Mouse (Mus musculus): ENCODE data around the gene Slc39a1.

The Slc39a1 gene

GRCm38 (mm10) chr3:90247960-90248745, at the start of gene Slc39a1:
TSS of gene Slc39a1 (plus strand) at chr3:90248172.
- peak; percentile 74 to 90 for DNase-seq (ENCODE audit: low spot score in 2 of 2)

DNA sequence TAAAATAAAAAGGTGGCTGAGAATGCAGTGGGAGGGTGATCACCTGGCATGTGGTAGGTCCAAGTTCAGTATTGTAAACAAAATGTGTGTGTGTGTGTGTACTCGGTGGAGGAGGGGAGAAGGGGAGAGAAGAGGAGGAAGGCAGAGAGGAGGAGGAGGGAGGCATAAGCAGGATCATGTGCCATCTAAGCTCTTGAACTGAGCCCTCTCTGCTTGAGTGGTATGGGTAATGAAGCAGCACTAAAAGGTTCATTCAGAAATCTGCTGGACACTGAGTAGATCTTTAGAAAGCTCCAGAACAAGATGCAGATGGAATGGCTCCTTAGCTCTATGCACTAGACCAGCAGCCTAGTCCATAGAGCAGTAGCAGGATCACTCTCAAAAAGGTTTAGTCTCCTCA, 45.1 kb upstream of the Slc39a1 start:
- no peak for DNase-seq (ENCODE audit: low spot score in 2 of 2)

GRCm38 (mm10) chr3:90203619-90204018, 44.4 kb upstream of the Slc39a1 start:
- no peak for DNase-seq (ENCODE audit: low spot score in 2 of 2)

- DNase-seq (ENCODE audit: low spot score in 2 of 2) = no peak
Measured at GRCm38 (mm10) chr3:90204582-90204981, 43.4 kb upstream of the Slc39a1 start.

- no peak for DNase-seq (ENCODE audit: low spot score in 2 of 2)
Measured at GRCm38 (mm10) chr3:90208662-90209061, 39.3 kb upstream of the Slc39a1 start.

DNA sequence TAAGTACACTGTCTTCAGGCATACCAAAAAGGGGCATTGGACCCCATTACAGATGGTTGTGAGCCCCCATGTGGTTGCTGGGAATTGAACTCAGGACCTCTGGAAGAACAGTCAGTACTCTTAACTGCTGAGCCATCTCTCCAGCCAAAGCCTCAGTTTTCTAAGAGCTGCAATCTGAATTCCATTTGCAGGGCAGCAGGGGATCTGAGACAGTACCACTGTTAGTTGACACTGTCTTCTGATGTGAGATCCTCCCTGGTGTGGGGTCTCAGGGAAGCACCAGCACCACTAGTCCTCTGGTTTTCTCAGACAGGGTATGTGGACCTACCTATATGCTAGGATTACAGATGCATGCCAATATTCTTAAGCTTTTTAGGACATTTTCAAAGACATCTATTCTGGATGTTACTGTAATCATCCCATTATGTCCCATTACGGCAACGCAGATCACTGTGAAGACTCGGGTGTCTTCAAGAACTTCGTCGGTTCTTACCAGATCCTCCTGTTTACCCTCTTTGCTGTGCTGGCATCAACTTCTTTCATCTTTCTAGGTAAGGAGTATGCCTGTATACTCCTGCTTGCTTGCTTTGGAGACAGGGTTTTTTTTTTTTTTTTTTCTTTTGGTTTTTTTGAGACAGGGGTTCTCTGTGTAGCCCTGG, 37.9 kb upstream of the Slc39a1 start:
- no peak for DNase-seq (ENCODE audit: low spot score in 2 of 2)

DNA sequence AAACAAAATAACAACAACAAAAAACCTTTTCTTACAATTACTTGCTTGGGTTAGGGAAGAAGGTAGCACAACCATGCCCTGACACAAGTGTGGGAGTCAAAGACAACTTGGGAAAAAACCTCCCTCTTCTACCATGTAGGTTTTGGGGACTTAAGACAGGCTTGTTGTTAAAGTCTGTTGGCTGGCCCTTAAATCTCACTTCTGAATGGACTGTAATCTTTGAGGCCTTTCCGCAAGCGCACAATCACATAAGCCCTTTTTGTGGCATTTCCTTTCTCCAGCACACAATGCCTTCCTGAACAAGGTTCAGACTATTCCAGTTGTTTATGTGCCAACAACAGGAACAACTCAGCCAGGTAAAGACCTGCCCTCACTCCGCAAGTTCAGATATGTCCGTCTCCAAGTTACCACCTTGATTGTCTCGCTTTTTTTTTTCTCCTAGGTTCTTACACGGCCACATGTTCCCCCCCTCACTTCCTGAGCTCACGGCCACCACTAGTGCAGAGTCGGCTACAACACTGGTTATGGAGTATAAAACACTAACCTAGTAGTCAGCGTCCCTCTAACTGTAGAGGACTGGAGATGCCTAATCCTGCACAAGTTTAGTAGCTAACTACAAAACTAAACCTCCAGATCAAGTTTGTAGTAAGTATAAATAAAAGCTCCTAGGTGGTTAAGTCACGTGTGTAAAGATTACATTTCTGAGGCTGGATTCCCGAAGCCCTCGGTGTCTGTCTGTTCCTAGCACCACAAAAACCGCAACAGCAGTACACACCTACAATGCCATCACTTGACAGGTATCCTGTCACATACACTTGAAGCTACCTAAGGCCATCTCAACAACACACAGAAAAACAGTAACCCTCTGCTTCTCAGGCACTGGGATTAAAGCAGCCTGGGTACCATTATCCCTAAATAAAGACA, 36.2 kb upstream of the Slc39a1 start:
- no peak for DNase-seq (ENCODE audit: low spot score in 2 of 2)

- DNase-seq (ENCODE audit: low spot score in 2 of 2) = no peak
Measured at GRCm38 (mm10) chr3:90212723-90213122, 35.2 kb upstream of the Slc39a1 start.

DNA sequence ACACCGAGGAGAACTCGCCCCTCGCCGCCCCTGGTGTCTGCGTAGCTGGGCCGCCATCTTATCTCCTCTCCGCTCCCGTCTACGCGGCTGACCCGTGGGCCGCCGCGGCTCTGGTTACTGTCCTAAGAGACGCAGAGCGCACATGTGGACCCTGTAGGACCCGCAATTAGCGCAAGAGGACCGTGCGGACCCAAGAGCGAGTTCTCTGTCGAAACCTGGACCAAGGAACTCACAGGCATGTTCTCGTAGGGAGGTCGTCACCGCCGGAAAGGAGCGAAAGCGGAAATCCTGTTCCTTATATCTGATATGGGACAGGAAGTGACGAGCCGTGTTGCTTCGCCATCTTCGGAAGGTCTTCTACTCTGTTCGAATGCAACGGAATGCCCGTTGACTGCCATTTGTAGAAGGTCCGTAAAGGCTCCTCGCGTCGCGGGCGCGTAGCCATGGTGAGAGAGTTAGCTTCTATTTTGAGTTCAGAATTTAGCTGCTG, 34.5 kb upstream of the Slc39a1 start, which contains the start of the genes Rps27 and Rab13:
Gene Rps27 (minus strand): TSS at position 275 of the 490 bp plus-strand sequence.
Gene Rab13 (plus strand): TSS at position 319 of the 490 bp plus-strand sequence.
- peak; percentile 61 to 73 for DNase-seq (ENCODE audit: low spot score in 2 of 2)

- no peak for DNase-seq (ENCODE audit: low spot score in 2 of 2)
Measured at GRCm38 (mm10) chr3:90213956-90214684, 33.9 kb upstream of the Slc39a1 start.

GRCm38 (mm10) chr3:90215825-90216380, 32.1 kb upstream of the Slc39a1 start:
- no peak for DNase-seq (ENCODE audit: low spot score in 2 of 2)

- DNase-seq (ENCODE audit: low spot score in 2 of 2) = peak in 1 of 2 experiments; percentile 47
Measured at GRCm38 (mm10) chr3:90220088-90220487, 27.9 kb upstream of the Slc39a1 start.

GRCm38 (mm10) chr3:90220531-90220951, 27.4 kb upstream of the Slc39a1 start:
- peak; percentile 27 to 58 for DNase-seq (ENCODE audit: low spot score in 2 of 2)

GRCm38 (mm10) chr3:90221123-90221522, 26.8 kb upstream of the Slc39a1 start:
- DNase-seq (ENCODE audit: low spot score in 2 of 2) = no peak

DNA sequence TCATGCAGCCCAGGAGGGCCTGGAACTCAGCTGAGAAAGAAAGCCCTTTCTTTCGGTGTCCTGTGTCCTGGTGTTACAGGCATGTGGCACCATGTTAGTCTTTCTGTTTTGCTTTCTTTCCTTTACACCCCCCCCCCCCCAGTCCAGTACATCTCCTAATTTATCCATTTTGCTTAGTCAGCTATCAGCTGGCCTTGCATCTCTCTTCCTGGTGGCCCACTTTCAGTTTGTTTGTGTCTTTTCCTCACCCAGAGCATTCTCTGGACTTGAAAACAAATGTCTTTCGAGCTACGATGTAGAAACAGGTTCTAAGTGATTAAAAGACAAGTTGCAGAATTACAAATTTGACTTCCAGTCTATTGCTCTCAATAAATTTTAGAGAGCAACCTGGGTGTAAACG, 25.5 kb upstream of the Slc39a1 start:
- no peak for DNase-seq (ENCODE audit: low spot score in 2 of 2)

- no peak for DNase-seq (ENCODE audit: low spot score in 2 of 2)
Measured at GRCm38 (mm10) chr3:90222941-90223340, 25.0 kb upstream of the Slc39a1 start.

GRCm38 (mm10) chr3:90224331-90224730, 23.6 kb upstream of the Slc39a1 start:
- DNase-seq (ENCODE audit: low spot score in 2 of 2) = no peak

- no peak for DNase-seq (ENCODE audit: low spot score in 2 of 2)
Measured at GRCm38 (mm10) chr3:90231075-90231474, 16.9 kb upstream of the Slc39a1 start.

GRCm38 (mm10) chr3:90231507-90232333, 16.3 kb upstream of the Slc39a1 start, which contains the start of gene Jtb:
TSS of gene Jtb (plus strand) at chr3:90231597.
- DNase-seq (ENCODE audit: low spot score in 2 of 2) = peak; percentile 85 to 89

DNA sequence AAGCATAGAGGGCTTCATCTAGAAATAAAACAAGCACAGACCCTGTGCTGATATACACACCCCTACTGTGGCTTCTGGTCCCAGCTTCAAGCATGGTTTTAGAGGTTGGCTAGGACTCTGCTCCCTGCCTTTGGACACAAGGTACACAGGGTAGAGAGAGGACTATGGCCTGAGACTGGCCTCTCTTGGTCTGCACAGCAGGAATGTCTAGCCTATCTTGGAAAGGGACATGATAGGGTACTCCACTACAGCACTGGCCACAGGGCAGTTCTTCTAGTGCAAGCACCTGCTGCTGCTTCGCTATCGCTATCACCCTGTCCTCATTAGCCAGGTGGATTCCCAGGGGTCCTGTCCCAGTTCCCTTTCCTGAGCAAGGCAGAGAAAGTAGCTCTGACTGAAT, 6.7 kb upstream of the Slc39a1 start:
- DNase-seq (ENCODE audit: low spot score in 2 of 2) = no peak
